Mouse (Mus musculus) forebrain, embryonic 16.5 days (tissue): ENCODE data around the gene Paxx. TPM values are rescaled to one million over a fixed set of nuclear protein-coding genes. Genes with fewer than 3 reads are reported as not detected.

Experiments used
- ATAC-seq: fragments of 200-750 bp; cut with Nextera tagmentation; 2 replicates; pipeline ENCODE4 v1.8.0; 2017; ENCODE audit warnings: mild to moderate bottlenecking, moderate library complexity
- H3K27ac ChIP-seq: fragments of 300-500 bp; sonication (generic); 2 replicates; pipeline ENCODE4 v1.5.1; 2014; ENCODE audit warnings: low read length, control low read depth
- H3K27me3 ChIP-seq: fragments of 300-500 bp; sonication (generic); replicated peaks from 2 replicates; pipeline ENCODE4 v1.6.1; 2014; ENCODE audit warnings: low read length; ENCODE audit not compliant: control insufficient read depth, insufficient read depth
- H3K36me3 ChIP-seq: fragments of 300-500 bp; sonication (generic); 2 replicates; pipeline ENCODE4 v1.6.1; 2014; ENCODE audit not compliant: control insufficient read depth, insufficient read depth
- H3K4me1 ChIP-seq: fragments of 300-500 bp; sonication (generic); replicated peaks from 2 replicates; pipeline ENCODE4 v1.6.1; 2014; ENCODE audit warnings: low read length; ENCODE audit not compliant: control insufficient read depth, insufficient read depth
- H3K4me2 ChIP-seq: fragments of 300-500 bp; sonication (generic); 2 replicates; pipeline ENCODE4 v1.6.1; 2014; ENCODE audit warnings: mild to moderate bottlenecking, low read length, control low read depth
- H3K4me3 ChIP-seq: fragments of 300-500 bp; sonication (generic); replicated peaks from 2 replicates; pipeline ENCODE4 v1.5.1; 2014; ENCODE audit warnings: mild to moderate bottlenecking, low read length, control low read depth
- H3K9ac ChIP-seq: fragments of 300-500 bp; sonication (generic); replicated peaks from 2 replicates; pipeline ENCODE4 v1.6.1; 2014; ENCODE audit warnings: low read depth, low read length, control low read depth
- H3K9me3 ChIP-seq: fragments of 300-500 bp; sonication (generic); 2 replicates; pipeline ENCODE4 v1.6.1; 2016; ENCODE audit warnings: low read length; ENCODE audit not compliant: control insufficient read depth
- WGBS: fragments of 180-500 bp; shearing (Covaris S2); extraction: QIAGEN DNeasy Blood & Tissue Kit; methylation state at CpG from one replicate; pipeline ENCODE4 v1.1.7; 2014; 5-methylcytosine and 5-hydroxymethylcytosine counted together
- polyA plus RNA-seq: library from polyadenylated mRNA; unstranded; fragments of >200 nt; fragmentation: Nextera tagmentation; extraction: Ambion mirVana; gene quantifications from 2 replicates; pipeline ENCODE4 v1.2.1, GENCODE M21; 2015

Paxx gene
- polyA plus RNA-seq, 1 experiment from 2014 or later: 108 TPM

GRCm38 (mm10) chr2:25433101-25433500 is 27.8 kb downstream of the Paxx start:
- no peak for ATAC-seq
- Histone ChIP-seq H3K27ac (no peak overlapping the region), H3K27me3 (no peaks in the 10 kb centered on the region), H3K4me3 (no peak overlapping the region), H3K36me3 (no peaks in the 10 kb centered on the region; the same call in none of the 2 replicates), H3K4me2 (no peak overlapping the region), H3K9me3 (no peaks in the 10 kb centered on the region), H3K4me1 (peaks cover 25% of the 10 kb centered on the region), H3K9ac (no peak overlapping the region)
- 92% methylated on average over 17 of the region's 17 CpGs for WGBS

- H3K36me3 ChIP-seq: no peaks in the 10 kb centered on the region; the same call in none of the 2 replicates
- no peaks in the 10 kb centered on the region for H3K27me3 ChIP-seq
- WGBS: 83% methylated on average over 11 of the region's 11 CpGs
- peaks cover 25% of the 10 kb centered on the region for H3K4me1 ChIP-seq
- H3K9ac ChIP-seq: no peak overlapping the region
- no peak for ATAC-seq
- no peak overlapping the region for H3K27ac ChIP-seq
- no peak overlapping the region for H3K4me3 ChIP-seq
- H3K9me3 ChIP-seq: no peaks in the 10 kb centered on the region
- no peak overlapping the region for H3K4me2 ChIP-seq
Observed at GRCm38 (mm10) chr2:25432326-25433098, 28.4 kb downstream of the Paxx start.

- Histone ChIP-seq H3K36me3 (no peaks in the 10 kb centered on the region; the same call in none of the 2 replicates), H3K9ac (no peak overlapping the region), H3K4me1 (peaks cover 25% of the 10 kb centered on the region), H3K9me3 (no peaks in the 10 kb centered on the region), H3K27me3 (no peaks in the 10 kb centered on the region), H3K4me3 (no peak overlapping the region), H3K4me2 (no peak overlapping the region), H3K27ac (no peak overlapping the region)
- no peak for ATAC-seq
- WGBS: 72% methylated on average over 6 of the region's 6 CpGs
Observed at GRCm38 (mm10) chr2:25431308-25431855, 29.5 kb downstream of the Paxx start.

- H3K4me2 ChIP-seq: peak overlapping the region; percentile 12; the same call in 1 of the 2 replicates
- H3K4me1 ChIP-seq: peaks cover 25% of the 10 kb centered on the region
- H3K4me3 ChIP-seq: no peak overlapping the region
- no peaks in the 10 kb centered on the region for H3K9me3 ChIP-seq
- ATAC-seq: no peak
- no peaks in the 10 kb centered on the region for H3K27me3 ChIP-seq
- H3K27ac ChIP-seq: no peak overlapping the region
- H3K36me3 ChIP-seq: no peaks in the 10 kb centered on the region; the same call in none of the 2 replicates
- 58% methylated on average over 17 of the region's 17 CpGs for WGBS
- H3K9ac ChIP-seq: no peak overlapping the region
Observed at GRCm38 (mm10) chr2:25430395-25431233, 30.3 kb downstream of the Paxx start.

- ATAC-seq: no peak
Observed at GRCm38 (mm10) chr2:25429435-25430180, 31.3 kb downstream of the Paxx start.

GRCm38 (mm10) chr2:25428442-25429236 is 32.3 kb downstream of the Paxx start, which contains the start of gene Abca2:
Abca2 (plus strand) TSS chr2:25428703.
- ATAC-seq: peak; percentile 90
- peak within 1 kb of the TSS; percentile 67 for H3K4me2 ChIP-seq
- no peaks in the 10 kb centered on the region; the same call in 1 of the 2 replicates for H3K27me3 ChIP-seq
- no peaks in the 10 kb centered on the region; the same call in 1 of the 2 replicates for H3K36me3 ChIP-seq
- peak within 1 kb of the TSS; percentile 64 for H3K4me3 ChIP-seq
- H3K27ac ChIP-seq: peak within 1 kb of the TSS; percentile 71
- peak within 1 kb of the TSS; percentile 91 for H3K9ac ChIP-seq
- peaks cover 25% of the 10 kb centered on the region for H3K4me1 ChIP-seq
- under 1% methylated on average over 89 of the region's 89 CpGs for WGBS
- no peaks in the 10 kb centered on the region for H3K9me3 ChIP-seq

More at GRCm38 (mm10) chr2:25429435-25430180, 31.3 kb downstream of the Paxx start:
- no peaks in the 10 kb centered on the region; the same call in 1 of the 2 replicates for H3K36me3 ChIP-seq
- no peaks in the 10 kb centered on the region for H3K9me3 ChIP-seq
- peaks cover 25% of the 10 kb centered on the region for H3K4me1 ChIP-seq
- peak overlapping the region; percentile 91 for H3K9ac ChIP-seq
- H3K4me3 ChIP-seq: peak overlapping the region; percentile 64
- 57% methylated on average over 5 of the region's 5 CpGs for WGBS
- peak overlapping the region; percentile 67 for H3K4me2 ChIP-seq
- no peaks in the 10 kb centered on the region; the same call in 1 of the 2 replicates for H3K27me3 ChIP-seq
- H3K27ac ChIP-seq: no peak overlapping the region

- ATAC-seq: no peak
- no peak overlapping the region for H3K27ac ChIP-seq
Observed at GRCm38 (mm10) chr2:25427256-25427655, 33.6 kb downstream of the Paxx start.

GRCm38 (mm10) chr2:25426721-25427191 is 34.1 kb downstream of the Paxx start:
- Histone ChIP-seq H3K4me1 (peaks cover 25% of the 10 kb centered on the region), H3K27me3 (no peaks in the 10 kb centered on the region; the same call in 1 of the 2 replicates), H3K4me3 (no peak overlapping the region), H3K27ac (no peak overlapping the region), H3K36me3 (no peaks in the 10 kb centered on the region), H3K9ac (no peak overlapping the region), H3K9me3 (no peaks in the 10 kb centered on the region), H3K4me2 (no peak overlapping the region)
- 0 out of 2 replicates have a peak, but pooled peaks have one; percentile 11 for ATAC-seq
- 30% methylated on average over 5 of the region's 5 CpGs for WGBS

More at GRCm38 (mm10) chr2:25427256-25427655, 33.6 kb downstream of the Paxx start:
- H3K4me1 ChIP-seq: peaks cover 25% of the 10 kb centered on the region
- H3K9me3 ChIP-seq: no peaks in the 10 kb centered on the region
- no peaks in the 10 kb centered on the region; the same call in 1 of the 2 replicates for H3K27me3 ChIP-seq
- H3K4me3 ChIP-seq: no peak overlapping the region
- H3K9ac ChIP-seq: no peak overlapping the region
- no peaks in the 10 kb centered on the region for H3K36me3 ChIP-seq
- 91% methylated on average over 5 of the region's 5 CpGs for WGBS
- H3K4me2 ChIP-seq: no peak overlapping the region
